Mouse (Mus musculus) spleen, adult 2 months (tissue): ENCODE measurements around the gene Cbl.

Experiments
- CTCF ChIP-seq: fragments of 200-500 bp; IDR thresholded peaks from 2 replicates; pipeline ENCODE4 v1.5.1; 2011; ENCODE audit warnings: mild to moderate bottlenecking, inconsistent platforms; ENCODE audit not compliant: insufficient read depth, insufficient read length, insufficient replicate concordance; ENCODE audit errors: extremely low read depth
- POLR2A ChIP-seq: fragments of 200-500 bp; IDR thresholded peaks from 2 replicates; pipeline ENCODE4 v1.6.1; 2011; ENCODE audit warnings: low read depth, low read length, inconsistent platforms

DNA sequence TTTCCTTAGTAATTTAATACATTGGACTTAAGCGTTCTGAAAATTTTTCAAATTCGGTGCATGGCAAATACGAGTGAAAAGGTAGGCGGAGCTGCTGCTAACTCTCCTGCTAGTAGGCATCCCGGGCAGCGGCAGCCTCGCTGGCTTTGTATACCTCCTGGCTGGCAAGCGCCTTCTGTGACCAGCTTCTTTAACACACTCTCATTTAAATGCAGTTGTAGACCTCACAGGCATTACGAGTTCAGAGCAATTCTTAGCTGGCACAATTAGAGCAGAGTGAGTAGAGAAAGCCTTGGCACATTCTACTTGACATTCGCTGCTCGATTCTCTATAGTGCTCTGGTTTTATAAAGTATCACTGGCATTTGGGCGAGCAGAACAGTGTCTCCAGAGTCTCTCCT, 45.6 kb downstream of the Cbl start:
- TF ChIP-seq POLR2A (no peak), CTCF (no peak)
